Mouse (Mus musculus) intestine, embryonic 16.5 days (tissue): ENCODE measurements around the gene Kcnk12. TPM values are rescaled to one million over a fixed set of nuclear protein-coding genes. Genes with fewer than 3 reads are reported as not detected.

Experiments used
- ATAC-seq: fragments of 200-750 bp; cut with Nextera tagmentation; 2 replicates; pipeline ENCODE4 v1.8.0; 2017; ENCODE audit warnings: moderate TSS enrichment, moderate library complexity
- H3K27ac ChIP-seq: fragments of 300-500 bp; sonication (generic); 2 replicates; pipeline ENCODE4 v1.5.1; 2014; ENCODE audit warnings: mild to moderate bottlenecking, low read length
- H3K27me3 ChIP-seq: fragments of 300-500 bp; sonication (generic); replicated peaks from 2 replicates; pipeline ENCODE4 v1.6.1; 2014; ENCODE audit warnings: low read length, control low read depth, mixed read lengths; ENCODE audit not compliant: control insufficient read depth, insufficient read depth
- H3K36me3 ChIP-seq: fragments of 300-500 bp; sonication (generic); 2 replicates; pipeline ENCODE4 v1.6.1; 2014; ENCODE audit warnings: low read length, control low read depth; ENCODE audit not compliant: control insufficient read depth, insufficient read depth
- H3K4me1 ChIP-seq: fragments of 300-500 bp; sonication (generic); 2 replicates; pipeline ENCODE4 v1.6.1; 2014; ENCODE audit warnings: low read length, control low read depth, mixed read lengths; ENCODE audit not compliant: control insufficient read depth, insufficient read depth
- H3K4me2 ChIP-seq: fragments of 300-500 bp; sonication (generic); 2 replicates; pipeline ENCODE4 v1.6.1; 2014; ENCODE audit warnings: low read depth, low read length, control low read depth
- H3K4me3 ChIP-seq: fragments of 300-500 bp; sonication (generic); 2 replicates; pipeline ENCODE4 v1.5.1; 2014; ENCODE audit warnings: mild to moderate bottlenecking, low read length
- H3K9ac ChIP-seq: fragments of 300-500 bp; sonication (generic); 2 replicates; pipeline ENCODE4 v1.6.1; 2014; ENCODE audit warnings: low read depth, low read length
- H3K9me3 ChIP-seq: fragments of 300-500 bp; sonication (generic); 2 replicates; pipeline ENCODE4 v1.6.1; 2016; ENCODE audit warnings: low read length, control low read depth; ENCODE audit not compliant: control insufficient read depth
- WGBS: fragments of 180-500 bp; shearing (Covaris S2); extraction: QIAGEN DNeasy Blood & Tissue Kit; methylation state at CpG from one replicate; pipeline ENCODE4 v1.1.7; 2014; 5-methylcytosine and 5-hydroxymethylcytosine counted together
- polyA plus RNA-seq: library from polyadenylated mRNA; unstranded; fragments of >200 nt; fragmentation: Nextera tagmentation; extraction: Ambion mirVana; gene quantifications from 2 replicates; pipeline ENCODE4 v1.2.1, GENCODE M21; 2015

The Kcnk12 gene
- polyA plus RNA-seq, 1 experiment from 2014 or later, result not detected

DNA sequence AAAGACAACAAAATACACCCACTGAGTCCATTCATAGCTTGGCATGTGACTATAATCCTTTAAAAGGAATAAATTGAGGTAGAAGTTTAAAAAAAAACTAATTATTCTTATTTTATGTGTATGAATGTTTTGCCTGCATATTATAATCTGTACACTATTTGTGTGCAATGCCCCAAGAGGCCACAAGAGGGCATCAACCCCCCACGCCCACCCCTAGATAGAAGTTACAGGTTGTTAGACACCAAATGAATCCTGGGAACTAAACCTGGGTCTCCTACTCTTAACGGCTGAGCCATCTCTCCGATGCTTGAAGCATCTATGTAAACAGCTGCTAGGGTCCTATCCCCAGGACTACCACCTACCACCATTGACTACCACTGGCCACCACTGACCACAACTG lies 24.6 kb downstream of the Kcnk12 start:
- no peak overlapping the region for H3K4me2 ChIP-seq
- H3K9me3 ChIP-seq, result no peaks in the 10 kb centered on the region
- no peaks in the 10 kb centered on the region for H3K4me1 ChIP-seq
- H3K9ac ChIP-seq, result no peak overlapping the region
- H3K27me3 ChIP-seq, result no peaks in the 10 kb centered on the region
- no peak overlapping the region for H3K27ac ChIP-seq
- 80% methylated on average over 3 of the region's 3 CpGs for WGBS
- no peaks in the 10 kb centered on the region for H3K36me3 ChIP-seq
- ATAC-seq, result no peak
- no peak overlapping the region for H3K4me3 ChIP-seq

DNA sequence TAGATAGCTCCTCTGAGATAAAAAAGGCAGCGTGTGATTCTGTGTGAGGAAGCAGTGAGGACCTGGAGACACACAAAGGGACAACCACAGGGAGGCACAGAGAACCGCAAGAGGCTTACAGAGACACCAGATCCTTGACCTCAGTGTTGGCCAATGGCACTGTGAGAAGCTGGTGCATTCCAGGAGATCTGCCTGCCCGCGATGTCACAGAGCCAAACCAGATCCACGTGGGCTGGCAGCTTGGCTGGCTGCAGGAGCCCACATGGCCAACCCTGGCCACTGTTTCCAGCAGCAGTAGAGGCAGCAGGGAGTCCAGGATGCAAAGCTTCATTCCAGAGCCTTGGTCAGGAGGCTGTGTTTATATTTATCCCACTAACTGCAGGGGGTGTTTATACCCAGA lies 27.0 kb downstream of the Kcnk12 start:
- Histone ChIP-seq H3K4me1 (no peaks in the 10 kb centered on the region), H3K36me3 (no peaks in the 10 kb centered on the region)
- no peak for ATAC-seq

DNA sequence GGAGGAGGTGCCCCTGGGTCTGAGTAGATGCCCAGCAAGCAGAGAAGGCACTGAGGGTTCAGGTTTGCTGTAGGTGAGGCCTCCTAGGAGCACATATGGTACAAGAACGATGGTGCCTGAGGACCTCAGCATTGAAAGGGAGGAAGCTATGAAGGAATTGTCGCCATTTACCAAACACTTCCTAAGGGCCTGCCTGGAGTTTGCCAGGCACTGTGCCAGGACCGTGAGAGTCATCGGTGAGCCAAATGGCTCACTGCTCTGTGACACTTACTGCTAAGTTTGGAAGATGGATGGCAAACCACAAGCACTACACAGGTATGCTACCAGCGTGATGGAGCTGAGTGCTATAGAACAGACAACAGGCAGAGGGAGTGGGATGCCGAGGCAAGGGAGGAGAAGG lies 30.9 kb downstream of the Kcnk12 start:
- Histone ChIP-seq H3K4me3 (no peak overlapping the region), H3K27ac (no peak overlapping the region), H3K27me3 (no peaks in the 10 kb centered on the region), H3K4me1 (no peaks in the 10 kb centered on the region), H3K9ac (no peak overlapping the region), H3K9me3 (no peaks in the 10 kb centered on the region), H3K36me3 (no peaks in the 10 kb centered on the region), H3K4me2 (no peak overlapping the region)
- no peak for ATAC-seq
- 83% methylated on average over 6 of the region's 6 CpGs for WGBS

More for the DNA sequence above, 27.0 kb downstream of the Kcnk12 start:
- H3K9ac ChIP-seq, result no peak overlapping the region
- H3K4me3 ChIP-seq, result no peak overlapping the region
- no peaks in the 10 kb centered on the region for H3K27me3 ChIP-seq
- no peak overlapping the region for H3K4me2 ChIP-seq
- no peaks in the 10 kb centered on the region for H3K9me3 ChIP-seq
- 39% methylated on average over 5 of the region's 5 CpGs for WGBS
- H3K27ac ChIP-seq, result no peak overlapping the region

DNA sequence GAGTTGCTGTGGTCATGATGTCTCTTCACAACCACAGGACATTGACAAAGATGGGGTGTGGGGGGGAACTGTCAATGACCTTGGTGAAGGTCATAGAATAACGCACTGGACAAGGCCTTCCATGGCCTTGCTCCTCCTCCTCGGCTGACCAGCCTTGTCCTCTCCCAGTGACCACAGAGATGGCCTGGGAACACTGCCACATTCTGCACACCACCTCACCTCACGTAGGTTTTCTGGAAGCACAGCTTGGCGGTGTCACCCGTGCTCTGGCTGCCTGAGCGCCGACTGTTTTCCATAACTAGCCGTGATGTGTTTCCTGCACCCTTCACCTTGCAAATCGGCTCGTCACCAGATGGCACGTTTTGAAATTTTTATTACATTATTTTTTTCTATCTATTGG lies 32.8 kb downstream of the Kcnk12 start:
- 94% methylated on average over 11 of the region's 11 CpGs for WGBS
- no peak overlapping the region for H3K4me2 ChIP-seq
- H3K27me3 ChIP-seq, result no peaks in the 10 kb centered on the region
- no peak overlapping the region for H3K9ac ChIP-seq
- no peak overlapping the region for H3K27ac ChIP-seq
- ATAC-seq, result no peak
- no peaks in the 10 kb centered on the region for H3K9me3 ChIP-seq
- H3K36me3 ChIP-seq, result no peaks in the 10 kb centered on the region
- H3K4me3 ChIP-seq, result no peak overlapping the region
- H3K4me1 ChIP-seq, result no peaks in the 10 kb centered on the region

- H3K4me1 ChIP-seq, result no peaks in the 10 kb centered on the region
- WGBS, result 51% methylated on average over 7 of the region's 7 CpGs
- no peaks in the 10 kb centered on the region for H3K27me3 ChIP-seq
Observed at GRCm38 (mm10) chr17:87763146-87763545, 34.6 kb downstream of the Kcnk12 start.

DNA sequence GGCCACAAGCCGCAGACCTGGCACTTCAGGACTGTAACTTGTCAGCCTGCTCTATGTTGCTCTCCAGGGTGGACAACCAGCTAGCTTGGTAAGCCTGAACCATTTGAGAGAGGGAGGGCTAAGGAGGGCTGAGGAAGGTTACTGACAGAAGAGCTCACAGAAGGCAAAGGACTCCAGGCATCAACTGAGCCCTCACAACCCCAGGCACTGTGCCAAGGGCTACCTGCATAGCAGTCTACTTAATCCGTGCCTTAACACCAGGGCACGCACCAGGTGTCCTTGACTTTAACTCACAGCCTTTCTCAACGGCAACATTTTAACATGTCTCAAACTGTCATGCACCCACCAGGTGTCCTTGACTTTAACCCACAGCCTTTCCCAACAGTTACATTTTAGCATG lies 37.5 kb downstream of the Kcnk12 start:
- H3K27me3 ChIP-seq, result no peaks in the 10 kb centered on the region
- H3K36me3 ChIP-seq, result no peaks in the 10 kb centered on the region
- no peak overlapping the region for H3K4me3 ChIP-seq
- no peaks in the 10 kb centered on the region for H3K4me1 ChIP-seq
- no peak overlapping the region for H3K4me2 ChIP-seq
- no peaks in the 10 kb centered on the region for H3K9me3 ChIP-seq
- 88% methylated on average over 4 of the region's 4 CpGs for WGBS
- no peak overlapping the region for H3K9ac ChIP-seq
- H3K27ac ChIP-seq, result no peak overlapping the region
- no peak for ATAC-seq

More at GRCm38 (mm10) chr17:87763146-87763545, 34.6 kb downstream of the Kcnk12 start:
- H3K4me3 ChIP-seq, result no peak overlapping the region
- no peak overlapping the region for H3K4me2 ChIP-seq
- H3K9me3 ChIP-seq, result no peaks in the 10 kb centered on the region
- H3K9ac ChIP-seq, result no peak overlapping the region
- ATAC-seq, result no peak
- H3K27ac ChIP-seq, result no peak overlapping the region
- no peaks in the 10 kb centered on the region for H3K36me3 ChIP-seq

- no peak overlapping the region for H3K27ac ChIP-seq
- 3% methylated on average over 101 of the region's 101 CpGs for WGBS
- peak; percentile 82 for ATAC-seq
- H3K27me3 ChIP-seq, result peaks cover 48% of the 10 kb centered on the region
- peak overlapping the region; percentile 100 for H3K4me2 ChIP-seq
- peak overlapping the region; percentile 53 for H3K9ac ChIP-seq
- H3K36me3 ChIP-seq, result no peaks in the 10 kb centered on the region
- peak overlapping the region; percentile 71 for H3K4me3 ChIP-seq
- peaks cover 11% of the 10 kb centered on the region for H3K4me1 ChIP-seq
- H3K9me3 ChIP-seq, result no peaks in the 10 kb centered on the region
Observed at GRCm38 (mm10) chr17:87745926-87746888, 51.6 kb downstream of the Kcnk12 start.

DNA sequence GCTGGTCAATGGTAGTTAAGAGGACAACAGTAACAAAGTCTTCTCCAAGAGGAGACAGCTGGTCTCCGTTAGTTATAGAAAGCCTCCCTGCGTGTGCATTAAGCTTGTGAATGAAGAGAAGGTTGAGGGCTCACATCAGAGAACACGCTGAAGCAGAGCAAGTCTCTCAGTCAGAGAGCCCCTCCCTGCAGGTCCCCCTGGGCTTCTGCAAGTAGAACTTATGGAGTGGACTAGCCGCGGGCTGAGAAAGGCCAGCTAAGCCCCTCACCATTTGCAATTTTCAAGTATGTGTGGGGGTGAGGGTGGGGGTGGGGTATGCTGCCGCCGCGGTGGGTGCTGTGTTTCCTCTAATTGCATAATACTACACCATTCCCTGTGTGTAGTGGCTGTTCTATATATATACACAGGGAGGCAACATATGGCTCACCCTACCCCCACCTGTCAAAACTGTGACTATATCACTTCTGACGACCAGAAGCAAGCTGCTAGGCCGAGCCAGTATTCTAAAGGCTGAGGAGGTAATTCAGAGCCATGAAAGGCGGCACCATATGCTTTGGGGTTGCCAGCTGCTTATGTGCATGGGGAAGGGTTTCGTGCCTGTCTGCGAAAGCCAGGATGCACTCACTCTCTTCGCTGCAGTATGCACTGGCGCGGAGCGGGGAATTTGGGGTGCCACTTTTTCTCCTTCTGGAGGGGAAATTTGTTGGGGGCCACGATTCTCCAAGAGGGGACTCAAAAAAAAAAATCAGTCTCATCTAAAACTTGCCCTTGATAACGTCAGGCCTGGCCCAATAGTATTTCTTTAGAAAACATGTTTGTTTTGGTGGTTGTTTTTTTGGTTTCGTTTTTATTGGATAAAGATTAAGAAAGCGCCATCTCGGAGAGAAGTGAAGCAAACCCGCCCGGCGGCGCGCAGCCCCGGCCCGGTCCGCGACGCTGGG lies 52.5 kb downstream of the Kcnk12 start:
- H3K4me3 ChIP-seq, result peak overlapping the region; percentile 71
- H3K4me1 ChIP-seq, result peaks cover 11% of the 10 kb centered on the region
- H3K36me3 ChIP-seq, result no peaks in the 10 kb centered on the region
- H3K9ac ChIP-seq, result peak overlapping the region; percentile 53
- H3K9me3 ChIP-seq, result no peaks in the 10 kb centered on the region
- peaks cover 48% of the 10 kb centered on the region for H3K27me3 ChIP-seq
- no peak overlapping the region for H3K27ac ChIP-seq
- peak; percentile 39; the same call in 1 of the 2 replicates for ATAC-seq
- 11% methylated on average over 32 of the region's 32 CpGs for WGBS
- peak overlapping the region; percentile 100 for H3K4me2 ChIP-seq

GRCm38 (mm10) chr17:87739835-87740234 lies 58.0 kb downstream of the Kcnk12 start:
- 38% methylated on average over 1 of the region's 1 CpGs for WGBS
- H3K4me2 ChIP-seq, result no peak overlapping the region
- H3K27ac ChIP-seq, result no peak overlapping the region
- peaks cover 15% of the 10 kb centered on the region for H3K27me3 ChIP-seq
- H3K9ac ChIP-seq, result no peak overlapping the region
- no peaks in the 10 kb centered on the region for H3K36me3 ChIP-seq
- ATAC-seq, result no peak
- H3K4me1 ChIP-seq, result no peaks in the 10 kb centered on the region
- H3K4me3 ChIP-seq, result no peak overlapping the region
- no peaks in the 10 kb centered on the region for H3K9me3 ChIP-seq
